Mouse (Mus musculus) liver, embryonic 11.5 days (tissue): ENCODE data around the gene Pdgfa. TPM values are rescaled to one million over a fixed set of nuclear protein-coding genes. Genes with fewer than 3 reads are reported as not detected.

ENCODE experiments used
- ATAC-seq: fragments of 200-750 bp; cut with Nextera tagmentation; replicated peaks from 2 replicates; pipeline ENCODE4 v1.8.0; 2017; ENCODE audit warnings: moderate number of reproducible peaks, mild to moderate bottlenecking, moderate TSS enrichment, moderate library complexity; ENCODE audit not compliant: low FRiP score
- DNase-seq: peaks from one replicate; pipeline ENCODE4 v3.0.0-alpha.2; 2017; ENCODE audit warnings: low spot score
- H3K27ac ChIP-seq: fragments of 300-500 bp; sonication (generic); 2 replicates; pipeline ENCODE4 v1.5.1; 2014; ENCODE audit warnings: mild to moderate bottlenecking, low read depth, low read length, control low read depth
- H3K27me3 ChIP-seq: fragments of 300-500 bp; sonication (generic); replicated peaks from 2 replicates; pipeline ENCODE4 v1.6.1; 2014; ENCODE audit warnings: low read length, mixed read lengths; ENCODE audit not compliant: control insufficient read depth, insufficient read depth
- H3K36me3 ChIP-seq: fragments of 300-500 bp; sonication (generic); 2 replicates; pipeline ENCODE4 v1.6.1; 2014; ENCODE audit warnings: mild to moderate bottlenecking, low read length, moderate library complexity, mixed read lengths; ENCODE audit not compliant: control insufficient read depth, insufficient read depth
- H3K4me1 ChIP-seq: fragments of 300-500 bp; sonication (generic); replicated peaks from 2 replicates; pipeline ENCODE4 v1.6.1; 2014; ENCODE audit warnings: low read length, mixed read lengths; ENCODE audit not compliant: control insufficient read depth, insufficient read depth
- H3K4me2 ChIP-seq: fragments of 300-500 bp; sonication (generic); 2 replicates; pipeline ENCODE4 v1.6.1; 2014; ENCODE audit warnings: mild to moderate bottlenecking, control low read depth, moderate library complexity
- H3K4me3 ChIP-seq: fragments of 300-500 bp; sonication (generic); 2 replicates; pipeline ENCODE4 v1.5.1; 2014; ENCODE audit warnings: low read depth, low read length, control low read depth
- H3K9ac ChIP-seq: fragments of 300-500 bp; sonication (generic); 2 replicates; pipeline ENCODE4 v1.6.1; 2014; ENCODE audit warnings: low read depth, low read length, control low read depth
- H3K9me3 ChIP-seq: fragments of 300-500 bp; sonication (generic); 2 replicates; pipeline ENCODE4 v1.6.1; 2016; ENCODE audit warnings: low read length, inconsistent platforms, mixed read lengths; ENCODE audit not compliant: control insufficient read depth
- WGBS: fragments of 180-500 bp; shearing (Covaris S2); extraction: QIAGEN DNeasy Blood & Tissue Kit; methylation state at CpG from one replicate; pipeline ENCODE4 v1.1.7; 2014; 5-methylcytosine and 5-hydroxymethylcytosine counted together
- polyA plus RNA-seq: library from polyadenylated mRNA; unstranded; fragments of >200 nt; fragmentation: Nextera tagmentation; extraction: Ambion mirVana; gene quantifications from 2 replicates; pipeline ENCODE4 v1.2.1, GENCODE M21; 2014

The Pdgfa gene
- polyA plus RNA-seq, 1 experiment from 2014 or later, result 5.0 TPM

GRCm38 (mm10) chr5:138938572-138939163 is 58.5 kb downstream of the Pdgfa start:
- H3K4me2 ChIP-seq, result no peak overlapping the region
- no peaks in the 10 kb centered on the region for H3K4me1 ChIP-seq
- H3K36me3 ChIP-seq, result no peaks in the 10 kb centered on the region
- no peak overlapping the region for H3K27ac ChIP-seq
- no peaks in the 10 kb centered on the region for H3K9me3 ChIP-seq
- no peak for ATAC-seq
- WGBS, result 71% methylated on average over 3 of the region's 3 CpGs
- H3K4me3 ChIP-seq, result no peak overlapping the region
- H3K27me3 ChIP-seq, result no peaks in the 10 kb centered on the region
- no peak overlapping the region for H3K9ac ChIP-seq
- DNase-seq, result no peak

DNA sequence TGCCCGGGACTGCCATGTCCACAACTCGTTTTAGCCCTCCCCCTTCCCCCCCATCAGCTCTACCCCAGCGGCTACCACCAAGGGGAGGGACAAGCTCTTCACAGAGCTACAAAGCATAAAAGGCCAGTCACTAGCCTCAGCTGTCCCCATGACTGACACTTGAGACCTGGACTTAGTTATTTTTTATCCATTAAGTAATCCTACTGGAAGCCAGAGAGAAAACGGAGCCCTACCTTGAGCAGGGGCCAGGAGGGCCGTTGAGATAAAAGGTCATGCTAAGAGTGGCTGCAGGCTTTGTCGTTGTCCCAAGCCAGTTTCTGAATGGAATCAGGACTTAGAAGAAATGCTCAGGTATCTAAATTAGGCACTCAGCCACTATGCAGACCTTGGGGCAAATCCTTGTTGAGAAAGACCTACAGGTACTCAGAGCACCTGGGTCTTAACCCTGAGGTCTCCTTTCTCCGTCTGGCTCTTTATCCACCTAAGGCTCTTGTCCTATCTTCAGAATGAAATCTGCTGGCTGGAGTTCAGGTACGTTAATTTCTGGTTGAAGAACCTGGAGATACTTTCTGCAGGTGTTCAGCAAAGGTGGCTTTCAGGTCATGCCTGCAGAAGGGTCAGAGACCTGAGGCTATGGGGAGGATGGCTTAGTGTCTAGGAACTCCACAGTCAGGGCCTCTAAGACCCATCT is 60.6 kb downstream of the Pdgfa start:
- 73% methylated on average over 8 of the region's 8 CpGs for WGBS
- no peak overlapping the region for H3K27ac ChIP-seq
- DNase-seq, result no peak

DNA sequence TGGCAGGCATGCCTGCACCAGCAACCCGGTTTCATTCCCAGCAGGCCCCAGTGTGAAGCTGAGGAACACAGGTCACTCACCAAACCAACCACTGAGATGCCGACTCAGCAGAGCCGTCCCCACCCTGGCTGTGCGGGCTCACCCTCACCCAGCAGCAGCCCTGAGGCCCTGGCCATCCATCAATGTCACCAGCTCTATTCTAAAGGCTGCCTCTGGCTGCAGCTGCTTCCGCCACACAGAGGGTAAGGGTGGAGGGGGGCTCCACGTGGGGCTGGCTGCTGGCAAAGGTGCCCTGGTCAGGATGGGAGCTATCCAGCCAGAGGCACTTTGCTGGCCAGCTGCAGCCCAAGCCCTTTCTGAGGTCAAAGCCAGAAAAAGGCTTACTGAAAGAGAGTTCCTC is 62.6 kb downstream of the Pdgfa start:
- Histone ChIP-seq H3K36me3 (no peaks in the 10 kb centered on the region), H3K9me3 (no peaks in the 10 kb centered on the region), H3K4me3 (no peak overlapping the region), H3K27ac (no peak overlapping the region), H3K4me2 (no peak overlapping the region), H3K27me3 (0 out of 2 replicates have a peak, but pooled peaks cover 6% of the 10 kb centered on the region), H3K9ac (no peak overlapping the region), H3K4me1 (no peaks in the 10 kb centered on the region)
- DNase-seq (no peak), ATAC-seq (no peak)
- WGBS, result 16% methylated on average over 6 of the region's 6 CpGs

More for the DNA sequence above, 60.6 kb downstream of the Pdgfa start:
- no peak overlapping the region for H3K4me2 ChIP-seq
- H3K4me3 ChIP-seq, result no peak overlapping the region
- H3K4me1 ChIP-seq, result no peaks in the 10 kb centered on the region
- no peaks in the 10 kb centered on the region for H3K9me3 ChIP-seq
- no peak overlapping the region for H3K9ac ChIP-seq
- H3K36me3 ChIP-seq, result no peaks in the 10 kb centered on the region
- H3K27me3 ChIP-seq, result 0 out of 2 replicates have a peak, but pooled peaks cover 6% of the 10 kb centered on the region
- ATAC-seq, result no peak

DNA sequence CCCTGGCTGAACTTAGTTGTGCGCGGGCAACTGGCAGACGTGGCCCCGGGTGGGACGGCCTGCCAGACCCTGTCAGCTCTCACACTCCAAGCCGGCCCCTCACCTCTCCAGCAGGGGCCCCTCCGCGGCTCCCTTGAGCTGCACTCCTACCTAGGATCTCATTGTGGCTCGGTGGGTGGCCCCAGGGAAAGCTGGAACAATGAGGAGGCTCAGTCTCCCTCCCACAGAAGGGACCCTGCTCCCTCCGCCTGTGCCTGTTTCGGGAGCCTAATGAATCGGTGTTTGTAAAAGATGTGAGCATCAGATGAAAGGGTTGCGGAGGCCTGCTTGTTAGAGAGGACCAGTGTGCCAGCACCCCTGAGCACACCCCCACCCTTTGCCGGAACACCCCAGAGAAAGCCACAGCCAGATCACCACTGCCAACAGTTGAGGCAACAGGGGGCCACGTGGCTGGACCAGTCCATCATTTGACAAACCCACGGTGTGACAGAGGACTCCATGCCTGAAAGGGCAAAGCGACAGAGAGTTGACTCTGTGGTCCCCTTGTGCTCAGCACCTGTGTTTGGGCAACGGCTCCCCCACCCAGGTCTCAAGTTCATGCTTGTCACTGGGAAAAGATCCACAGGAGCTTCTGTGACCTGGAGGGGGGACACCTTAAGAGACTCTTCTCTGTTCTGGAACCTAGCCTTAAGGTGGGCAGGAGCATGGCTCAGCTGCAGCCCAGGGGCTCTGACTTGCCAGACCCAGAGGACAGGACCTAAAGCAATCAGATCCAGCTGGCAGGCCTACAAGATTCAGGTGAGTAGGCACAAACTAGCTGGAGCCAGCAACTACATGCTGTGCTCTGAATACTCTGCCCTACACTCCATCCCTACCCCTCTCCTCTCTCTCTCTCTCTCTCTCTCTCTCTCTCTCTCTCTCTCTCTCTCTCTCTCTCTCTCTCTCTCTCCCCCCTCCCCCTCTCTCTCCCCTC is 64.4 kb downstream of the Pdgfa start:
- ATAC-seq, result no peak
- no peak overlapping the region for H3K4me2 ChIP-seq
- no peak for DNase-seq
- no peaks in the 10 kb centered on the region for H3K36me3 ChIP-seq
- 25% methylated on average over 18 of the region's 18 CpGs for WGBS
- no peak overlapping the region for H3K4me3 ChIP-seq
- no peak overlapping the region for H3K9ac ChIP-seq
- no peaks in the 10 kb centered on the region for H3K9me3 ChIP-seq
- H3K27me3 ChIP-seq, result 0 out of 2 replicates have a peak, but pooled peaks cover 6% of the 10 kb centered on the region
- no peaks in the 10 kb centered on the region for H3K4me1 ChIP-seq
- no peak overlapping the region for H3K27ac ChIP-seq

GRCm38 (mm10) chr5:138931836-138932235 is 65.3 kb downstream of the Pdgfa start:
- Histone ChIP-seq H3K9me3 (no peaks in the 10 kb centered on the region), H3K27me3 (0 out of 2 replicates have a peak, but pooled peaks cover 6% of the 10 kb centered on the region), H3K4me2 (no peak overlapping the region), H3K4me3 (no peak overlapping the region), H3K4me1 (no peaks in the 10 kb centered on the region), H3K9ac (no peak overlapping the region), H3K27ac (no peak overlapping the region), H3K36me3 (no peaks in the 10 kb centered on the region)
- DNase-seq (no peak), ATAC-seq (no peak)
- 23% methylated on average over 13 of the region's 13 CpGs for WGBS

GRCm38 (mm10) chr5:138929879-138930507 is 67.2 kb downstream of the Pdgfa start:
- H3K36me3 ChIP-seq, result no peaks in the 10 kb centered on the region
- H3K9me3 ChIP-seq, result no peaks in the 10 kb centered on the region
- ATAC-seq, result no peak
- H3K4me1 ChIP-seq, result no peaks in the 10 kb centered on the region
- 71% methylated on average over 10 of the region's 10 CpGs for WGBS
- no peak overlapping the region for H3K9ac ChIP-seq
- H3K27me3 ChIP-seq, result 0 out of 2 replicates have a peak, but pooled peaks cover 6% of the 10 kb centered on the region
- H3K4me3 ChIP-seq, result no peak overlapping the region
- no peak for DNase-seq
- no peak overlapping the region for H3K27ac ChIP-seq
- no peak overlapping the region for H3K4me2 ChIP-seq

Other genes with a start within 250 kb of the Pdgfa start
- gene Fam20c, start 242.9 kb downstream of the Pdgfa start, polyA plus RNA-seq, result 10.3 and 11.1 TPM in 2 replicates
- gene Gm5294, start 177.3 kb downstream of the Pdgfa start, polyA plus RNA-seq, result not detected in 2 replicates
- 5.3 and 6.9 TPM in 2 replicates for gene Prkar1b, start 152.6 kb upstream of the Pdgfa start, polyA plus RNA-seq
- 17.1 and 17.6 TPM in 2 replicates for gene Dnaaf5, start 152.9 kb upstream of the Pdgfa start, polyA plus RNA-seq
- 46.0 and 50.4 TPM in 2 replicates for gene Sun1, start 203.3 kb upstream of the Pdgfa start, polyA plus RNA-seq